Mouse (Mus musculus): ENCODE measurements around the gene Usp40. TPM values are rescaled to one million over a fixed set of nuclear protein-coding genes. Genes with fewer than 3 reads are reported as not detected.

Gene Usp40
- total RNA-seq, 1 experiment from 2014 or later: 32.9 TPM

- no peak for DNase-seq
Measured at GRCm38 (mm10) chr1:87947681-87948091, 60.7 kb downstream of the Usp40 start.

GRCm38 (mm10) chr1:87941765-87942164, 66.6 kb downstream of the Usp40 start:
- DNase-seq: no peak

GRCm38 (mm10) chr1:87936516-87936915, 71.8 kb downstream of the Usp40 start:
- no peak for DNase-seq

- no peak for DNase-seq
Measured at GRCm38 (mm10) chr1:87936075-87936474, 72.3 kb downstream of the Usp40 start.

GRCm38 (mm10) chr1:87935546-87935945, 72.8 kb downstream of the Usp40 start:
- DNase-seq: no peak

GRCm38 (mm10) chr1:87935095-87935494, 73.3 kb downstream of the Usp40 start:
- DNase-seq: no peak

- DNase-seq: no peak
Measured at GRCm38 (mm10) chr1:87933051-87933450, 75.3 kb downstream of the Usp40 start.

- DNase-seq: peak; percentile 65
Measured at GRCm38 (mm10) chr1:87929730-87930129, 78.6 kb downstream of the Usp40 start.

- no peak for DNase-seq
Measured at GRCm38 (mm10) chr1:87924888-87925287, 83.5 kb downstream of the Usp40 start.

GRCm38 (mm10) chr1:87922666-87923065, 85.7 kb downstream of the Usp40 start:
- DNase-seq: peak; percentile 20

GRCm38 (mm10) chr1:87920056-87920614, 88.2 kb downstream of the Usp40 start:
- DNase-seq: no peak

- DNase-seq: no peak
Measured at GRCm38 (mm10) chr1:87918061-87918460, 90.3 kb downstream of the Usp40 start.

GRCm38 (mm10) chr1:87917361-87917760, 91.0 kb downstream of the Usp40 start:
- no peak for DNase-seq

- DNase-seq: no peak
Measured at GRCm38 (mm10) chr1:87913356-87913755, 95.0 kb downstream of the Usp40 start.

GRCm38 (mm10) chr1:87910428-87910827, 97.9 kb downstream of the Usp40 start:
- DNase-seq: no peak

- no peak for DNase-seq
Measured at GRCm38 (mm10) chr1:87909565-87909964, 98.8 kb downstream of the Usp40 start.

- no peak for DNase-seq
Measured at GRCm38 (mm10) chr1:87908736-87909135, 99.6 kb downstream of the Usp40 start.

GRCm38 (mm10) chr1:87908006-87908405, 100.3 kb downstream of the Usp40 start:
- DNase-seq: no peak

- no peak for DNase-seq
Measured at GRCm38 (mm10) chr1:87906361-87906956, 101.9 kb downstream of the Usp40 start.

- DNase-seq: no peak
Measured at GRCm38 (mm10) chr1:87902186-87902585, 106.2 kb downstream of the Usp40 start.

GRCm38 (mm10) chr1:87900979-87901378, 107.4 kb downstream of the Usp40 start:
- peak; percentile 17 for DNase-seq

GRCm38 (mm10) chr1:87899701-87900100, 108.7 kb downstream of the Usp40 start:
- no peak for DNase-seq

GRCm38 (mm10) chr1:87896921-87897320, 111.4 kb downstream of the Usp40 start:
- no peak for DNase-seq

Measured in adrenal gland, postnatal 25 days (tissue).